Mouse (Mus musculus): Measurements from ENCODE around the gene Abhd4.

Gene Abhd4

GRCm38 (mm10) chr14:54276446-54276845 is 22.5 kb downstream of the Abhd4 start:
- in situ Hi-C loops (cut with MboI, MseI) = no loop called here

GRCm38 (mm10) chr14:54284839-54285238 is 30.9 kb downstream of the Abhd4 start, which contains the start of gene Olfr49:
Olfr49 (minus strand) TSS chr14:54284939.
- in situ Hi-C loops (cut with MboI, MseI) = no loop called here

GRCm38 (mm10) chr14:54300136-54300535 is 46.1 kb downstream of the Abhd4 start:
- in situ Hi-C loops (cut with MboI, MseI) = no loop called here

- in situ Hi-C loops (cut with MboI, MseI) = no loop called here
Measured at GRCm38 (mm10) chr14:54300676-54301075, 46.7 kb downstream of the Abhd4 start.

DNA sequence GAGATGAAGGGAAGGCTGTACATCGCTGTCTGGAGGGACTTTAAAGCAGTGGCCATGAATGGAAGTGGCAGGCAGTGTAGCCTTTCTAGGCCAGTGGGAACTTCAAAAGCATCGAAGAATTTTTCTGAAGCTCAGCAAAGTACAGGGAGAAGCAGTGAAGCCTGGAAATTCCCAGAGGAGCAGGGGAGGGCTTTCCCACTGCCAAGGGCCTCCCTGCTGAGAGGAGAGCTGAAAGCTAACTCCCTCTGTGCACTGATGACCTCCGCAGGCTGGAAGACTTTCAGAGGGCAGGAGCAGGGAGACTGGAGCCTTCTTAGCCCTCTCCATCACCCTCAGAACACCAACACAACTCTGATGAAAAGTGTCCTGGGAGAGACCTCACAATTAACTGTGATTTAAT is 57.8 kb downstream of the Abhd4 start:
- in situ Hi-C loops (cut with MboI, MseI) = no loop called here

All from T-helper 2 cell (primary cell).